Mouse (Mus musculus) ES-Bruce4 (cell line): Measurements from ENCODE around the gene Rbfox3. TPM values are rescaled to one million over a fixed set of nuclear protein-coding genes. Genes with fewer than 3 reads are reported as not detected.

Experiments used
- H3K27ac ChIP-seq: 2 replicates; pipeline ENCODE4 v1.5.1; 2012; ENCODE audit warnings: low read length, inconsistent platforms; ENCODE audit not compliant: insufficient read depth
- H3K27me3 ChIP-seq: 2 replicates; pipeline ENCODE4 v1.6.1; 2012; ENCODE audit warnings: mild to moderate bottlenecking, low read length, inconsistent platforms; ENCODE audit not compliant: control insufficient read depth, poor library complexity, insufficient read depth, severe bottlenecking
- H3K36me3 ChIP-seq: 2 replicates; pipeline ENCODE4 v1.6.1; 2012; ENCODE audit warnings: inconsistent platforms, mild to moderate bottlenecking, low read length, moderate library complexity; ENCODE audit not compliant: control insufficient read depth, poor library complexity, insufficient read depth, severe bottlenecking
- H3K4me1 ChIP-seq: one replicate; pipeline ENCODE4 v1.8.1; 2011; ENCODE audit warnings: low read length; ENCODE audit not compliant: control insufficient read depth, insufficient read depth
- H3K4me3 ChIP-seq: 2 replicates; pipeline ENCODE4 v1.5.1; 2011; ENCODE audit warnings: low read depth, mild to moderate bottlenecking, low read length
- H3K9ac ChIP-seq: 2 replicates; pipeline ENCODE4 v1.6.1; 2012; ENCODE audit warnings: low read depth, mild to moderate bottlenecking, inconsistent platforms; ENCODE audit not compliant: poor library complexity, severe bottlenecking
- H3K9me3 ChIP-seq: replicated peaks from 2 replicates; pipeline ENCODE4 v1.6.1; 2012; ENCODE audit warnings: mild to moderate bottlenecking, low read length, inconsistent platforms; ENCODE audit not compliant: control insufficient read depth, poor library complexity, insufficient read depth, severe bottlenecking
- CTCF ChIP-seq: IDR thresholded peaks from one replicate; pipeline ENCODE4 v1.8.1; 2011; ENCODE audit warnings: low read depth, low read length
- EP300 ChIP-seq: IDR thresholded peaks from 2 replicates; pipeline ENCODE4 v1.6.1; 2011; ENCODE audit warnings: low read depth, low read length; ENCODE audit not compliant: insufficient read depth
- POLR2A ChIP-seq: IDR thresholded peaks from one replicate; pipeline ENCODE4 v1.8.1; 2011; ENCODE audit warnings: low read length; ENCODE audit not compliant: insufficient read depth
- polyA plus RNA-seq: library from polyadenylated mRNA; stranded (reverse); fragments of >200 nt; gene quantifications from 2 replicates; pipeline ENCODE4 v1.2.4, GENCODE M21; 2011; ENCODE audit warnings: low read depth; ENCODE audit not compliant: missing spikeins, insufficient read depth, insufficient read length

Gene Rbfox3
- polyA plus RNA-seq, 1 experiment = 0.85 TPM

GRCm38 (mm10) chr11:118569571-118570062 is 341.8 kb downstream of the Rbfox3 start:
- Histone ChIP-seq H3K9me3 (no peaks in the 10 kb centered on the region), H3K36me3 (no peaks in the 10 kb centered on the region), H3K9ac (peak overlapping the region; percentile 91), H3K27ac (no peak overlapping the region), H3K4me1 (no peaks in the 10 kb centered on the region), H3K4me3 (peak overlapping the region; percentile 69), H3K27me3 (peaks cover 9% of the 10 kb centered on the region)
- TF ChIP-seq EP300 (no peak), POLR2A (no peak), CTCF (no peak)

- Histone ChIP-seq H3K27me3 (no peaks in the 10 kb centered on the region), H3K4me1 (no peaks in the 10 kb centered on the region), H3K9ac (no peak overlapping the region)
These were observed 347.5 kb downstream of the Rbfox3 start for GRCm38 (mm10) chr11:118563877-118564276.

GRCm38 (mm10) chr11:118562847-118563246 is 348.6 kb downstream of the Rbfox3 start:
- TF ChIP-seq POLR2A = no peak
- no peak for TF ChIP-seq EP300
- no peak for TF ChIP-seq CTCF
- Histone ChIP-seq H3K4me1 (no peaks in the 10 kb centered on the region), H3K9me3 (no peaks in the 10 kb centered on the region), H3K9ac (no peak overlapping the region), H3K4me3 (no peak overlapping the region), H3K36me3 (no peaks in the 10 kb centered on the region), H3K27ac (no peak overlapping the region), H3K27me3 (no peaks in the 10 kb centered on the region)

More at GRCm38 (mm10) chr11:118563877-118564276, 347.5 kb downstream of the Rbfox3 start:
- Histone ChIP-seq H3K9me3 (no peaks in the 10 kb centered on the region), H3K36me3 (no peaks in the 10 kb centered on the region), H3K4me3 (no peak overlapping the region), H3K27ac (no peak overlapping the region)
- TF ChIP-seq CTCF (no peak), EP300 (no peak), POLR2A (no peak)

GRCm38 (mm10) chr11:118558193-118558592 is 353.2 kb downstream of the Rbfox3 start:
- Histone ChIP-seq H3K9me3 (no peaks in the 10 kb centered on the region), H3K27ac (no peak overlapping the region), H3K4me1 (no peaks in the 10 kb centered on the region), H3K4me3 (no peak overlapping the region), H3K9ac (no peak overlapping the region), H3K36me3 (no peaks in the 10 kb centered on the region), H3K27me3 (no peaks in the 10 kb centered on the region)
- TF ChIP-seq EP300 = no peak
- no peak for TF ChIP-seq POLR2A
- no peak for TF ChIP-seq CTCF

GRCm38 (mm10) chr11:118555631-118556030 is 355.8 kb downstream of the Rbfox3 start:
- TF ChIP-seq POLR2A (no peak), EP300 (no peak), CTCF (no peak)

GRCm38 (mm10) chr11:118554542-118554941 is 356.9 kb downstream of the Rbfox3 start:
- H3K9me3 ChIP-seq = no peaks in the 10 kb centered on the region
- H3K36me3 ChIP-seq = no peaks in the 10 kb centered on the region
- H3K9ac ChIP-seq = no peak overlapping the region
- no peaks in the 10 kb centered on the region for H3K27me3 ChIP-seq
- no peak overlapping the region for H3K27ac ChIP-seq
- no peak overlapping the region for H3K4me3 ChIP-seq
- H3K4me1 ChIP-seq = peaks cover 3% of the 10 kb centered on the region
- TF ChIP-seq POLR2A (no peak), CTCF (no peak), EP300 (no peak)

More at GRCm38 (mm10) chr11:118555631-118556030, 355.8 kb downstream of the Rbfox3 start:
- no peak overlapping the region for H3K27ac ChIP-seq
- H3K36me3 ChIP-seq = no peaks in the 10 kb centered on the region
- H3K4me1 ChIP-seq = peaks cover 2% of the 10 kb centered on the region
- H3K9me3 ChIP-seq = no peaks in the 10 kb centered on the region
- H3K4me3 ChIP-seq = no peak overlapping the region
- H3K27me3 ChIP-seq = no peaks in the 10 kb centered on the region
- no peak overlapping the region for H3K9ac ChIP-seq
